Mouse (Mus musculus) gastrocnemius, adult 18-20 months (tissue): ENCODE measurements around the gene Crls1. TPM values are rescaled to one million over a fixed set of nuclear protein-coding genes. Genes with fewer than 3 reads are reported as not detected.

Experiments
- DNase-seq: peaks from one replicate; pipeline ENCODE4 v3.0.0; 2021; ENCODE audit warnings: low spot score
- total RNA-seq, 2 experiments: library from RNA; stranded (reverse); gene quantifications; 2 replicates each; pipeline ENCODE4 v1.2.3; 2021

Gene Crls1
- total RNA-seq, 2 experiments from 2014 or later, result 13.4 to 15.8 TPM

- no peak for DNase-seq
Measured at GRCm38 (mm10) chr2:132884303-132884967, 38.0 kb downstream of the Crls1 start.

GRCm38 (mm10) chr2:132885312-132885711 is 38.8 kb downstream of the Crls1 start:
- no peak for DNase-seq

GRCm38 (mm10) chr2:132893826-132894225 is 47.4 kb downstream of the Crls1 start:
- DNase-seq, result no peak

- no peak for DNase-seq
Measured at GRCm38 (mm10) chr2:132898211-132898610, 51.7 kb downstream of the Crls1 start.

- DNase-seq, result no peak
Measured at GRCm38 (mm10) chr2:132900596-132900995, 54.1 kb downstream of the Crls1 start.

- no peak for DNase-seq
Measured at GRCm38 (mm10) chr2:132901636-132902035, 55.2 kb downstream of the Crls1 start.

- DNase-seq, result no peak
Measured at GRCm38 (mm10) chr2:132902056-132902455, 55.6 kb downstream of the Crls1 start.

- DNase-seq, result peak; percentile 37
Measured at GRCm38 (mm10) chr2:132903498-132903897, 57.0 kb downstream of the Crls1 start.

GRCm38 (mm10) chr2:132904961-132905360 is 58.5 kb downstream of the Crls1 start:
- DNase-seq, result no peak

- DNase-seq, result peak; percentile 18
Measured at GRCm38 (mm10) chr2:132906763-132907162, 60.3 kb downstream of the Crls1 start.

GRCm38 (mm10) chr2:132914785-132915184 is 68.3 kb downstream of the Crls1 start:
- DNase-seq, result no peak

Other genes with a start within 250 kb of the Crls1 start
- 1 to 10 TPM; 6.8 to 8.2 TPM for gene Shld1, start 159.7 kb upstream of the Crls1 start, total RNA-seq
- gene Chgb, start 65.4 kb upstream of the Crls1 start, total RNA-seq, result under 1 TPM; 0.09 to 0.14 TPM
- gene Trmt6, start 30.6 kb upstream of the Crls1 start, total RNA-seq, result 1 to 10 TPM; 5.1 to 6.8 TPM
- gene Mcm8, start 30.5 kb upstream of the Crls1 start, total RNA-seq, result 1 to 10 TPM; 1.6 to 1.8 TPM
- not detected for gene Lrrn4, start 34.2 kb downstream of the Crls1 start, total RNA-seq
- not detected for gene Fermt1, start 99.2 kb downstream of the Crls1 start, total RNA-seq